Mouse (Mus musculus): ENCODE measurements around the gene Cnih2. TPM values are rescaled to one million over a fixed set of nuclear protein-coding genes. Genes with fewer than 3 reads are reported as not detected.

Cnih2 gene
- 1 to 10 TPM; 1.3 to 1.9 TPM for total RNA-seq (2021)
- long read RNA-seq, experiment 1, partial matches to known transcripts: 0 of 3 reads
- long read RNA-seq, experiment 1, other reads (novel, unspliced or antisense): 1 of 3 reads
- long read RNA-seq, experiment 2, partial matches to known transcripts: 2 of 9 reads
- long read RNA-seq, experiment 2, other reads (novel, unspliced or antisense): 6 of 9 reads

DNA sequence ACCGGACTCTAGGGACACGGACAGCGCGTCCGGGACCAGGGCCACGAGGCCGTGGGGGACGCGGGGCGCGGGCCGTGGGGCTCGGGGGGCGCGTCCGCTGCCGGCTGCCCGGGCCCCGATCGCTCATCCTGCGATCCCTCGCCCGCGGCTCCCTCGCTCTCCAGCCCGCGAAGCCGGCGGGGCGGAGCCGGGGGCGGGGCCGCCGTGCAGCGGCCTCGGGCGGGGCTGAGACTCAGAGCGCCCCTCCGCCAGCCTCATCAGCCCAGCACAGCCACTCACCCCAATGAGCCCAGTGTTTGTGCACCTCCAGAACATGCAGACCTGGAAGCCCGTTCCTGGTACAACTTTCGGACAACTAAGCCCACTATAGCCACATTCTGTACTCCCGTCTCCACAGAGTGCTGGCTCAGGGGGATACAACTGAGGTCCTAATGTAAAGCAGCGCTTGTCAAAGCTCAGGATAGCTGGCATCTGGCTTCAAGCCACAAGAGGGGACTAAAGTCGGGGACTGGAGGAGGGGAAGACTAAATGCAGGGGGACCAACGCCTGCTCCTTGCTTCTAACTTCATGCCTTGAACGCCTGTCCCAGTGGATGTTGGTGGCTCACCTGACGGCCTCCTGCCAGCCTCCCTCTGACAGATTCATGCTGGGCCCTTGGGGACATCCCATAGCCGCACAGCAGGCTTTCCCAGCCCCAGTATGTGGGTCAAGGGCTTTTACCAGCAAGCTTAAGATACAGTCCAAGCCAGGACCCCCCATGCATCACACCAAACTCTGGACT is at the start of gene Cnih2:
Cnih2 (minus strand) TSS at position 159 of the 781 bp plus-strand sequence.
- DNase-seq (ENCODE audit: low spot score in 2 of 2): peak in 1 of 2 experiments; percentile 64

DNA sequence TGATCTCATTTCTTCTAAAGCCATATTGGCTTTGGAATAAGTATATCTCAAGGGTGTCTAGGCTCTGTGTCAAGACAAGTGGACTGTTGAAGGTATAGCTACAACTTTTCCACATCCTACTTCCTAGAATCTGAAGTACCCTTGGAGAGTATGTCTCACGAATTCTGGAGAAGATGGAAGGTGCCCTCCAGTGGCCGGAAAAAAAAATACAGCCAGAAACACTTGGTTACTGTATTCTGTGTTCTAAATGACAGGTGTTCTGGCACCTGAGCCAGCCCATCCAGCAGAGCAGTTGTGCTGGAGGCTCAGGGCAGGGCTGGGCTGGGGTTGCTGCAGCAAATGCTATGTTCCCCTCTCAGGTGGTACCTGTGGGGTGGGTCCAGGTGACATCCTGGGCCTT is 41.3 kb upstream of the Cnih2 start:
- DNase-seq (ENCODE audit: low spot score in 2 of 2): peak in 1 of 2 experiments; percentile 45

- no peak for DNase-seq (ENCODE audit: low spot score in 2 of 2)
These were observed 32.9 kb upstream of the Cnih2 start for GRCm38 (mm10) chr19:5131237-5131636.

- no peak for DNase-seq (ENCODE audit: low spot score in 2 of 2)
These were observed 31.4 kb upstream of the Cnih2 start for GRCm38 (mm10) chr19:5129770-5130169.

DNA sequence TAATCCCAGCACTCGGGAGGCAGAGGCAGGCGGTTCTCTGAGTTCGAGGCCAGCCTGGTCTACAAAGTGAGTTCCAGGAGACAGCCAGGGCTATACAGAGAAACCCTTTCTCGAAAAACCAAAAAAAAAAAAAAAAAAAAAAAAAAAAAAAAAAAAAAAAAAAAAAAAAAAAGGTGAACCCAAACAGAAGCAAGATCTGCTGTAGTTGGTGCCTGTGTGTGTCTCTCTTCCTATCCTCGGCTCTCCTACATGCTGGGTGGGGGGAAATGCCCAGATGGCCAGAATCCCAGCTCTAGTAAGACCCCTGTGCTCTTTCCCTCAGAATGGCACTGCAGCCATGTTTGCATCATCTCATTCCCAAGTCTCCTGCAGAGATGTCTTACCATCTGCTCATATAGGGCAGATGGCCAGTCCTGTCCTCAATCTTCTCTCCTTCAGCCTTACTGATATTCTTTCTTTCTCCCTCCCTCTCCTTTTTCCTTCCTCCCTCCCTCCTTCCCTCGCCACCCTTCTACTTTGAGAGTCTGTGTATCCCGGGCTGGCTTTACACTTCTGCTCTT is 25.8 kb upstream of the Cnih2 start:
- no peak for DNase-seq (ENCODE audit: low spot score in 2 of 2)

DNA sequence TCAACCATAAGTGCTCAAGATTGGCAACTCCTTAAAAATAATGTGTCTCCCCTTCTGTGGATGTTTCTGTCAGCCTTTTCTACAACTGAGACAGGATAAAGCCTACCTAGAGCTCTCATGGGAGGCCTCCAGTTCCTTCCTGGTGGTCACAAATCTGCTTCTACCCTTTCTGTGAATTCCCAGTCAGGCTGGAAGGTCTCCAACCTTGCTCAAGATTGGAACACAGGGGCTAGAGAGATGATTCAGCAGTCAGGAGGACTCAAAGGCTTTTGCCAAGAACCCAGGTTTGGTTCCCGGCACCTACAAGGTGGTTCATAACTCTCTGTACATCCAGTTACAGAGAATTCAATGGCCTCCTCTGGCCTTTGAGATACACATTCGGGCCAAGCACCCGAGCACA is 24.9 kb upstream of the Cnih2 start:
- no peak for DNase-seq (ENCODE audit: low spot score in 2 of 2)

- no peak for DNase-seq (ENCODE audit: low spot score in 2 of 2)
These were observed 24.2 kb upstream of the Cnih2 start for GRCm38 (mm10) chr19:5122492-5122891.

GRCm38 (mm10) chr19:5118384-5118698 is 20.0 kb upstream of the Cnih2 start, which contains the start of gene Klc2:
Klc2 (minus strand) TSS chr19:5118560.
- DNase-seq (ENCODE audit: low spot score in 2 of 2): no peak

- DNase-seq (ENCODE audit: low spot score in 2 of 2): peak; percentile 77 to 85
These were observed 19.4 kb upstream of the Cnih2 start for GRCm38 (mm10) chr19:5117494-5118383.

DNA sequence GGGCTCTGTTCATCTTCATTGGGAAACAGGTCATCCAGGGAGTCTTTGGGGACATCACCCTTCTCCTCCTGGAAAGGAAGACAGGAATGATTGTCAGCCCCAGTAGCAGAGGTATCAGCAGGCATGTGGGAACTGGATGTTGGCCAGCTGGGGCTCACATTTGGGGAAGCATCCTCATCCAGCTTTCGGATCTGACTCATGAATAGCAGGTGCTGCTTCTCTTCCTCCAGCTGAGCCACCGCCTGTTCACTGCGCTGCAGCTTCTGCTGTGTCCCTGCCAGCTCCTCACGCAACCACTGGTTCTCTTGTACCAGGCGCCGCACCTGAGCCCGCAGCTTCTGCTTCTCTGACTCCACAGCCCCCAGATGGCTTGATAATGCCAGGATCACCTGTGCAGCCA is 15.5 kb upstream of the Cnih2 start:
- no peak for DNase-seq (ENCODE audit: low spot score in 2 of 2)

DNA sequence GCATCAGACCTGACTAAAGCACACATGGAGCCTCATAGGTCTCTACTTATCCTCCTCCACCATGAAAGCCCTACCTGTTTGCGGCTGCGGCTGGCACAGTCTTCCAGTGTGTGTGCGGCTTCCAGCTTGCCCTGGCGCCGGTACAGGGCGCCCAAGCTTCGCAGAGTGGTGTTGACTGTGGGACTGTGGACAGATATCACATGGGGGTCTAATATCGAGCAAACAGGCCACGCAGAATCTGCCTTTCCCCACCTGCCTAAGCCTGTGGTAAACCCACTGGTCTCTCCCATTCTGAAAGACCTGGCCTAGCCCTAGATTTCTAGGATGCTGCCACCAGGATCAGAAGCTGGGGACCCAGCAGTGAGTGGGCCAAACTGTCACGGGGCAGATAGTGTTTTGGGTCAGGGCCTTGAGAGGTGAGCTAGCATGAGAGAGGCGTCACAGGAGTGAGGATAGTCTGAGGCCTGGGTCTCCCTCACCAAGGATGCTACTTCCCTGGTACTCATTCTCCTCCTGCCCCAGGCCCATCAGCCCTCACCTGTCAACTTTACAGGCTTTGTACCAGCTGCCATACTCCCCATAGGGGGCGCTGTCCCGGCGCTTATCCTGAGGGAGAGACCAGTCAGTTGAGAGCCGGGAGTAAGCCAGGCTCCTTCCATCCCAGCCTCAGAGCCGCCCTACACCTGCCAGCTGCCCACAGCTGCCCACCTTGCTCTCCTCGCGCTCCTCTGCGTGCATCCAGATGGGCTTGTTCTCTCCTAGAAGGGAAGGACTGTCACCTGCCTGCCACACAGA is 11.5 kb upstream of the Cnih2 start:
- no peak for DNase-seq (ENCODE audit: low spot score in 2 of 2)

DNA sequence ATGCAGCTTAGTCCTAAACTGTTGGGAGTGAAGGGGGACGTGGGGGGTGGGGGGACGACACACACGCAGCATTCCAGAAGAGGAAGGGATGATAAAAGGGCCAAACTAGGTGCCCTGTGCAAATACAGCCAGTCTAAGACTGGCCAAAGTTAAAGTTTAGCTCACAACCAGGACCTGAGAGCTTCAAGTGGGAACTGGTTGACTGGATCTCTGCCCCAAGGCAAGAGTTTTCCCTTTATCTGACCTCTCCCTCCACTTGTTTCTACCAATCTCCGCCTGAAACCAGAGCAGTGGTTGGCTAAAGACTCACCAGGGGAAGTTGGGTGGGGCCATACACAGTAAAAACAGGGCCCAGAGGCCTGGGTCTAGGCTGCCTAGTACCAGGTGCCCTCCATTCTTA is 10.4 kb upstream of the Cnih2 start:
- no peak for DNase-seq (ENCODE audit: low spot score in 2 of 2)

DNA sequence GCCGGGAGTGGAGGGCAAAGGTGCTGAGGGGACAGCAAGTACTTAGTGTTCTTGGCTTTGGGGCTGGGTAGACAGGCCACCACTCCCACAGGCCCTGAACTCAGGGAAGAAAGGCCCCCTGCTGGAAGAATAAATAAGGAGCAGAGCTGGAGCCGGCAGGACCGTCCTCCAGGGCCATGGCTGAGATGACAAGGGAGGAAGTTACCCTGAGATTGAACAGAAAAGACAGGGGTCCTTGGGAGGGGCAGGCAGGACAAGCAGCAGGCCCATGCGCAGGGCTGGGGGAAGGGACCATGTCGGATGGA is 9.9 kb upstream of the Cnih2 start:
- DNase-seq (ENCODE audit: low spot score in 2 of 2): no peak

- no peak for DNase-seq (ENCODE audit: low spot score in 2 of 2)
These were observed 9.4 kb upstream of the Cnih2 start for GRCm38 (mm10) chr19:5107556-5108270.

- DNase-seq (ENCODE audit: low spot score in 2 of 2): peak; percentile 98
These were observed 8.4 kb upstream of the Cnih2 start, which contains the start of gene Rab1b for GRCm38 (mm10) chr19:5106731-5107191. Rab1b (minus strand) TSS chr19:5107072.

GRCm38 (mm10) chr19:5106074-5106473 is 7.8 kb upstream of the Cnih2 start:
- DNase-seq (ENCODE audit: low spot score in 2 of 2): no peak

- no peak for DNase-seq (ENCODE audit: low spot score in 2 of 2)
These were observed 579 bp downstream of the Cnih2 start for GRCm38 (mm10) chr19:5097521-5098362.

DNA sequence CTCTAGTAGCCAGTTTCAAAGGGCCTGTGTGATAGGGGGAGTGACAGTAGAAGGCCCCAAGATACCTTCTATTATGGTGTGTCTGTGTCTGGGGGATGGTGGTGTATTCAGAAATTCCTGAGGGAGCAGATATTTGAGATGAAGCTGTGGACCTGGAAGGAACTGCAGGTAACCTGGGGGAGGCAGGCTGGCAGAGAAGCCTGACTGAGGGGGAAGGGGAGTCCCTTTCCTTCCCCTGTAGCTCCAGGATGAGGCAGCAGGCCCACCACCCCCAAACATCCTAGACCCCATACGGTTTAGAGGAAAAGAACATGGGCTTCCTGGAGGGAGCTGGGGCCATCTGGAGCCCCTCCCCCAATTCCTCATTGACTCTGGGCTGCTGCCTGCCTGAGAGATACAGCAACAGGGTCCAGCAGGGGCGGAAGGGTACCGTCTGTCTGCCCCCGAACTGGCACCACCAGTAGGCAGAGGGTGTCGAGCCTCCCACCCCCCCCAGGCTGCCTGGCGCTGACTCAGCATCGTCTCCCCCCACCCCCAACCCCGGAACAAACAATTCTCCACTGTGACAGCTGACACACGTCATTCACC is 2.3 kb downstream of the Cnih2 start:
- no peak for DNase-seq (ENCODE audit: low spot score in 2 of 2)

Data from gastrocnemius, postnatal 4 days (tissue).